Mouse (Mus musculus): Measurements from ENCODE around the gene Ptrh1.

Gene Ptrh1

GRCm38 (mm10) chr2:32798251-32798962 lies 22.8 kb downstream of the Ptrh1 start:
- peak; percentile 22 for DNase-seq

GRCm38 (mm10) chr2:32808816-32809566 lies 33.4 kb downstream of the Ptrh1 start:
- DNase-seq = no peak

- no peak for DNase-seq
Measured at GRCm38 (mm10) chr2:32811959-32812358, 36.4 kb downstream of the Ptrh1 start.

- no peak for DNase-seq
Measured at GRCm38 (mm10) chr2:32816497-32816896, 40.9 kb downstream of the Ptrh1 start.

GRCm38 (mm10) chr2:32816946-32817581 lies 41.5 kb downstream of the Ptrh1 start:
- peak; percentile 66 for DNase-seq

- no peak for DNase-seq
Measured at GRCm38 (mm10) chr2:32817589-32817988, 42.0 kb downstream of the Ptrh1 start.

- DNase-seq = no peak
Measured at GRCm38 (mm10) chr2:32818208-32818607, 42.6 kb downstream of the Ptrh1 start.

GRCm38 (mm10) chr2:32821041-32821802 lies 45.6 kb downstream of the Ptrh1 start:
- no peak for DNase-seq

GRCm38 (mm10) chr2:32822643-32823042 lies 47.1 kb downstream of the Ptrh1 start:
- DNase-seq = no peak

- no peak for DNase-seq
Measured at GRCm38 (mm10) chr2:32823153-32823552, 47.6 kb downstream of the Ptrh1 start.

GRCm38 (mm10) chr2:32823579-32824154 lies 48.1 kb downstream of the Ptrh1 start:
- no peak for DNase-seq

- DNase-seq = no peak
Measured at GRCm38 (mm10) chr2:32824181-32824580, 48.6 kb downstream of the Ptrh1 start.

GRCm38 (mm10) chr2:32824778-32825177 lies 49.2 kb downstream of the Ptrh1 start:
- no peak for DNase-seq

GRCm38 (mm10) chr2:32825796-32826195 lies 50.2 kb downstream of the Ptrh1 start:
- DNase-seq = no peak

Measured in right cerebral cortex, postnatal 25 days (tissue).